Mouse (Mus musculus): Measurements from ENCODE around the gene Nudt19. TPM values are rescaled to one million over a fixed set of nuclear protein-coding genes. Genes with fewer than 3 reads are reported as not detected.
"Not testable (repeated sequence)": the region's sequence is repeated elsewhere in the genome, so short reads cannot be mapped to it uniquely, and the experiment has no call there.

Gene Nudt19
- polyA plus RNA-seq, 1 experiment from 2014 or later = 87.4 TPM

DNA sequence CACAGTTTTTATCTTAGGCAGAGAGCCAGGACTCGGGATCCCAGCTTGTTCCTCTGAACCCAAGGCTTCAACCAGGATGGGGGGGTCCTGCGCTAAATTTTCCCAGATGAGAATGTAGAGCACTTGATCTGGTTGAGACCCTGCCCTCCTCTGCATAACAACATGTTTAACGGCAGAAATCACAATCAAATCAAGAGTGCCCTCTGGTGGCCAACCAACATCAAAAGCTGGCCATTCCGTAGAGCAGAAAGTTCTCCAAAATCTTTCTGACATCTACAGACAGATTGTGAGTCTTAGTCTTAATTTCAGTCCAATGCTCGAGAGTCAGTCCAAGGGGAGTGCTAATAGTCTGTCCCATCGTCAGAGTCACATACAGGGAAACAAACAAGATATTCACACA, 14.8 kb upstream of the Nudt19 start:
- H3K4me1 ChIP-seq (replicated peaks; ENCODE audit: control insufficient read depth, insufficient read depth, low read length); H3K4me3 ChIP-seq (ENCODE audit: low read depth, low read length); H3K9ac ChIP-seq (ENCODE audit: low read depth, low read length); H3K4me2 ChIP-seq (replicated peaks; ENCODE audit: low read depth); ATAC-seq; H3K27me3 ChIP-seq (replicated peaks; ENCODE audit: control insufficient read depth, insufficient read depth, low read length); H3K9me3 ChIP-seq (ENCODE audit: control insufficient read depth); H3K27ac ChIP-seq (ENCODE audit: low read depth, low read length); H3K36me3 ChIP-seq (ENCODE audit: control insufficient read depth, insufficient read depth): not testable (repeated sequence)
- peak; percentile 59 for TF ChIP-seq CTCF (IDR thresholded peaks at IDR 0.05; ENCODE audit: low read depth)
- 23% methylated on average over 6 of the region's 6 CpGs for WGBS

GRCm38 (mm10) chr7:35569724-35570123, 13.6 kb upstream of the Nudt19 start:
- H3K4me1 ChIP-seq (replicated peaks; ENCODE audit: control insufficient read depth, insufficient read depth, low read length); H3K9ac ChIP-seq (ENCODE audit: low read depth, low read length); H3K9me3 ChIP-seq (ENCODE audit: control insufficient read depth); H3K27me3 ChIP-seq (replicated peaks; ENCODE audit: control insufficient read depth, insufficient read depth, low read length); ATAC-seq; H3K4me3 ChIP-seq (ENCODE audit: low read depth, low read length); H3K27ac ChIP-seq (ENCODE audit: low read depth, low read length); H3K36me3 ChIP-seq (ENCODE audit: control insufficient read depth, insufficient read depth); H3K4me2 ChIP-seq (replicated peaks; ENCODE audit: low read depth): not testable (repeated sequence)
- 76% methylated on average over 4 of the region's 4 CpGs for WGBS
- peak; percentile 25; the same call in 1 of the 2 replicates for TF ChIP-seq CTCF (IDR thresholded peaks at IDR 0.05; ENCODE audit: low read depth)

DNA sequence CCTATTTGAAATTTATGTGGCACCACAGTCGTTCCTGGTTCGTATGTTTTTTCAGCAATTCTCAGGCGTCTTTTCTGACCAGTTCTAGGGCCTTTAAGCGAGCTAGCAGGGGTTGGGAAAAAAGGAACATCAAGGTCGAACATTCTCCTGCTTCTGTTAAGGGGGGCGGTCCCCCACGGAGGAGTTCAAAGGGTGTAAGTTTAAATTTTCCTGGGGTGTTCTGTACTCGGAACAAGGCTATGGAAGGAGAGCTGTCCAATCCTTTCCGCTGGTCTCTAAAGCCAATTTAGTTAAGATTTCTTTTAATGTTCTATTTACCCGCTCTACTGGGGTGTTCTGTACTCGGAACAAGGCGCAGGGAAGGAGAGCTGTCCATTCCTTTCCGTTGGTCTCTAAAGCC, 9.9 kb upstream of the Nudt19 start:
- not testable (repeated sequence) for H3K36me3 ChIP-seq (ENCODE audit: control insufficient read depth, insufficient read depth); H3K9ac ChIP-seq (ENCODE audit: low read depth, low read length); H3K4me3 ChIP-seq (ENCODE audit: low read depth, low read length); H3K4me1 ChIP-seq (replicated peaks; ENCODE audit: control insufficient read depth, insufficient read depth, low read length); ATAC-seq; H3K27ac ChIP-seq (ENCODE audit: low read depth, low read length); H3K27me3 ChIP-seq (replicated peaks; ENCODE audit: control insufficient read depth, insufficient read depth, low read length); H3K4me2 ChIP-seq (replicated peaks; ENCODE audit: low read depth); H3K9me3 ChIP-seq (ENCODE audit: control insufficient read depth)
- WGBS = 85% methylated on average over 13 of the region's 13 CpGs

GRCm38 (mm10) chr7:35564872-35565271, 8.8 kb upstream of the Nudt19 start:
- WGBS = 79% methylated on average over 10 of the region's 10 CpGs

GRCm38 (mm10) chr7:35564067-35564865, 8.2 kb upstream of the Nudt19 start:
- no peak overlapping the region for H3K9ac ChIP-seq (ENCODE audit: low read depth, low read length)
- H3K9me3 ChIP-seq (ENCODE audit: control insufficient read depth) = no peaks in the 10 kb centered on the region
- no peak overlapping the region for H3K4me3 ChIP-seq (ENCODE audit: low read depth, low read length)
- TF ChIP-seq CTCF (IDR thresholded peaks at IDR 0.05; ENCODE audit: low read depth) = no peak
- ATAC-seq = no peak
- H3K4me1 ChIP-seq (replicated peaks; ENCODE audit: control insufficient read depth, insufficient read depth, low read length) = no peaks in the 10 kb centered on the region
- no peaks in the 10 kb centered on the region for H3K27me3 ChIP-seq (replicated peaks; ENCODE audit: control insufficient read depth, insufficient read depth, low read length)
- no peak overlapping the region for H3K27ac ChIP-seq (ENCODE audit: low read depth, low read length)
- H3K4me2 ChIP-seq (replicated peaks; ENCODE audit: low read depth) = no peak overlapping the region
- WGBS = 78% methylated on average over 2 of the region's 2 CpGs
- no peaks in the 10 kb centered on the region for H3K36me3 ChIP-seq (ENCODE audit: control insufficient read depth, insufficient read depth)

More at GRCm38 (mm10) chr7:35564872-35565271, 8.8 kb upstream of the Nudt19 start:
- not testable (repeated sequence) for H3K4me1 ChIP-seq (replicated peaks; ENCODE audit: control insufficient read depth, insufficient read depth, low read length); H3K4me2 ChIP-seq (replicated peaks; ENCODE audit: low read depth); H3K27ac ChIP-seq (ENCODE audit: low read depth, low read length); H3K9me3 ChIP-seq (ENCODE audit: control insufficient read depth); ATAC-seq; H3K27me3 ChIP-seq (replicated peaks; ENCODE audit: control insufficient read depth, insufficient read depth, low read length); H3K9ac ChIP-seq (ENCODE audit: low read depth, low read length); H3K4me3 ChIP-seq (ENCODE audit: low read depth, low read length); H3K36me3 ChIP-seq (ENCODE audit: control insufficient read depth, insufficient read depth)

GRCm38 (mm10) chr7:35563071-35563470, 7.0 kb upstream of the Nudt19 start:
- no peak for TF ChIP-seq CTCF (IDR thresholded peaks at IDR 0.05; ENCODE audit: low read depth)
- Histone ChIP-seq H3K4me1 (replicated peaks; ENCODE audit: control insufficient read depth, insufficient read depth, low read length) (peaks cover 3% of the 10 kb centered on the region; the same call in 1 of the 2 replicates), H3K4me3 (ENCODE audit: low read depth, low read length) (no peak overlapping the region), H3K36me3 (ENCODE audit: control insufficient read depth, insufficient read depth) (no peaks in the 10 kb centered on the region), H3K4me2 (replicated peaks; ENCODE audit: low read depth) (no peak overlapping the region), H3K27me3 (replicated peaks; ENCODE audit: control insufficient read depth, insufficient read depth, low read length) (no peaks in the 10 kb centered on the region), H3K27ac (ENCODE audit: low read depth, low read length) (no peak overlapping the region), H3K9me3 (ENCODE audit: control insufficient read depth) (no peaks in the 10 kb centered on the region), H3K9ac (ENCODE audit: low read depth, low read length) (no peak overlapping the region)
- no peak for ATAC-seq
- 68% methylated on average over 11 of the region's 11 CpGs for WGBS

All from intestine, postnatal 0 days (tissue).